Mouse (Mus musculus) urinary bladder, postnatal 10 days (tissue): ENCODE results near the gene Eif4e1b.
A peak's percentile ranks its signal among the peaks of the same experiment; 100 is the strongest.
"Not testable (repeated sequence)": the region's sequence is repeated elsewhere in the genome, so short reads cannot be mapped to it uniquely, and the experiment has no call there.

ENCODE experiments used
- DNase-seq: peaks from one replicate; pipeline ENCODE4 v3.0.0; 2022; ENCODE audit warnings: low spot score

The Eif4e1b gene

DNA sequence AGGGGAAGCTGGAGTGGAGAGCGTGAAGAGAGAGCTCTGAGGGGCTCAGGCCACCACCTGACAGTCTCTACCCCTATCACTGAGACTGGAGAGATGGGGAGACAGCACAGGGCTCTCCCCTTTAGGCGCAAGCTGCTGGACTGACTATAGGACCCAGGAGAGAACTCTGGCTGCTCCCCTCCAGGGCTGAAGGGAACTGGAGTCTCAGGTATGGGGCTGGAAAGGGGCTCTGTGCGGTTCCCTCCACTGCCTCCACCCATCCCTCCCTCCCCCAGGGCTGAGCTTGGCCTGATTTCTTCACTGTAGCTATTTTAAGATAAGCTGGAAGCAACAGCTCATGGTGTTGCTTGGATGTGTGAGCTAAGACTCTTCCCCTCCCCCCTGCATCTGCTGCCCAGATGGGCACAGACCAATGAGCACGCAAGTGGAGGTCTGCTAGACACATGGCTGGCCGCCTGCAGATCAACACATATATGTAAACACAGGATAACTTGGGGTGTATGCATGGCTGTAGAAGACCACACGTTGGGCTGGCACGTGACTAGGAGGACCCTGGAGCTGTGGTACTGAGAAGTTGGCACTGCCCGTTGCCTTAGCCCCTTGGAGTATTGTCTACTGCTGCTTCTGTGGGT is 23.5 kb upstream of the Eif4e1b start:
- no peak for DNase-seq

DNA sequence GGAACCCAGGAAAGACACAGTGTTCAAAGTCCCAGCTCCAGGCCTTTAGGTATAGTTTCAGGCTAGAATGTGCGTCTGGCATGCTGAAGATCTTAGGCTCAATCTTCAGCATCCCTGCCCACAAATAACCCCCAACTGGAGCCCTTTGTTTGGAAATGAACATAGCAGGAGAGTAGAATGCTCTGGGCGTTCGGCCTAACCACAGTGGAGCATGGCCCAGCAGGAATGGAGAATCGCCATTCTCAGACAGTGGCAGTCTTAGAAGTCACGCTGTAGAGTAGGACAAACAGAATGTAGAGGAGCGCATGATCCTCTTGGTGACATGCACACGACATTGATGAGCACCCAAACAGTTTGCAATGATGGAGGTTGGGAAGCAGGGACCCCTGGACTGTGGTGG is 22.9 kb upstream of the Eif4e1b start:
- no peak for DNase-seq

DNA sequence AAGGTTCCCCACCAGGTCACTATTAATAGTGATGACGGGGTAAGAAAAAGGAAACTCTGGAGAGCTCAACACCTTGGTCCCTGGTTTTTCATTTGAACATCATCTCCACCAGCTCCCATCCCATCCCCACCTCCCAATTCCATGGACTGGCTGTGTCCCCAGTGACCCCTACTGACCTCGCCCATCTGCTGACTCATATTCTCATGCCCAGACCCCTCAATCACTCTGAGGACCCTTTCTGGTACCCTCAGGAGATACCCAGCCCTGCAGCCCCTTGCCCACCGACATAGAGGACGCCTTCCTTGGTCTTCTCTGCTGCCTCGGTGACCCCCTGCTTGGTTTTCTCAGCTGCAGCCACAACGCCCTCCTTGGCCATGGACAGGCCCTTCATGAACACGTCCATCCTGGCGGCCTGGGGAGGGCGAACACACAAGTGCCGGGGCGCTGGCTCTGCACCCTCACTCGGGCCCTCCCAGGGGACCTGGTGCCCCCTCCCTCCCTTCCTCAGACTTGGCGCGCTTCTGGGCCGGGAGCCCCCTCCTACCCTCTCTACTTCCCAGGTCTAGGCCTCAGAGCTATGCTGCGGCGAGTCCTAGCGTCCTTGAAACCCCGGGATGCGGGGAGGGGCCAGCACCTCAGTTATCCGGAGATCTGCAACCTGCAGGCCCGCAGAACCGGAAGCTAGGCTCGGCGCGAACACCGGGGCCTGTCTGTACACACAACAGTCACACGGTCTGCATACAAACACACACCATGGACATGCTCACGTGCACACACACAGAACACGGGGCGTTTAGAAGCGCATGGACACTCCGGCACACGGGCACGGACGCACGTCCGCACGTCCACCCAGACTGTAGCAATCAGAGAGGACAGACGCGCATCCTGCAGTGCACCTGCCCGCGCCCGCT is 18.3 kb upstream of the Eif4e1b start:
- DNase-seq: no peak

DNA sequence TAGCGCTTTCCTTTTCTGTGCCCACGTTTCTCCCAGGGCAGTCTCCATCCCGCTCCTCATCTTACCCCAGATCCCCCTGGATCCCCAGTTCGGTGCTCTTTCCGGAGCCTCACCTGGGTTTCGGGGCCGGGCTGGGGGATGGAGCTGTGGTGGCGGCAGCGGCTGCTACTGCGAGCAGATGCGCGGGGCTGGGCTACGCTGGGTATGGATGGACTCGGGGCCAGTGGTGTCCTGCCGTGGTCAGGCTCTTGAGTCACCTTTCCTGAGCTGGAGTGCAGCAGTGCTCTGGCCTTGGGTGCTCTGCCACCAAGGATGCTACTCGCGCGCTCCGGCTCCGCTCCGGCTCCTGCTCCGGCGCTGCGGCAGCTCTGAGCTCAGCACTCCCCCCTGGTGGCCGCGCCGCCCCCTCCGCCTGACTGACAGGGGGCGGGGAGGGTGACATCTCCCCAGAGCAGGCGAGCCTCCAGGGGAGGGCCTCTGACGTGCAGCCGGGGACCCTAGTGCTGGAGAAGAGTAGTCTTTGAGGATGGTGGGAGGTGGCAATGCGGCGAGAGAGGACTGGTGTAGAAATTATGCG is 17.5 kb upstream of the Eif4e1b start, which contains the start of gene Sncb:
Gene Sncb, minus strand, starts transcription at position 404 of the 577 bp plus-strand sequence.
- DNase-seq: no peak

DNA sequence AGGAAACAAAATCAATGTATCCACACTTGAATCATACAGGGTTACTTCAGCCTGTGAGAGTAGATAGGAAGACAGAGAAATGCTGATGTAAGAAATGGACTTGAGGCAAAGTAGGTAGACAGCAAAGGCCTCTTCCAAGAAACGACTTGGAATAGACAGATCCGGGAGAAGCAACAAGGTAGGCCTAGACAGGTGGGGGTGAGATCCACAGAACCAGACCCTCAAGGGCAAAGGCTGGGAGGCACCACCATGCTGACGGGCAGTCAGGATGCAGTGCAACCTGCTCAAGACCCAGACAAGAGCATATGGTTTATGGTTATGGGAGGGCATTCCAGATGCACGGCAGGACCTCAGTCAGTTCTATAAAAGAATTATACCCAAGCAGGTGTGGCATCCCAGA is 16.8 kb upstream of the Eif4e1b start:
- DNase-seq: no peak

DNA sequence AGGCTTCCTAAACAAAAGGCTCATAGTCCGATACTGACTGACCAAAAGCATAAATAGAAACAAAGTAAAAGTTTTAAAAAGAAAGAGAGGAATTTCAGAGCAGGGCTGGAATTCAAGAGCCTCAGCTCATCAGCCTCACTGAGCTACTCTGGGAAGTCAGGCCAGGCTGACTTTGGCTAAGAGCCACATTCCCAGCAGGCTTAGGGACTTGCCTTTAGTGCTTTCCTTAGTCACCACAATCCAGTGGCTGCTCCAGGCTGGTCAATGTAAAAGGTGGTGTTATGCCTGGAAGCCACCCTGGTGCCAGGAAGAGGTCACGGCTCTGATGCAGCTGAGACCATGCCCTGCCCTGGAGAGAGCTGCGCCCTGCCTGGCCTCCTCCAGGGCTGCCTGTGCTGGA is 3.2 kb upstream of the Eif4e1b start:
- DNase-seq: no peak

DNA sequence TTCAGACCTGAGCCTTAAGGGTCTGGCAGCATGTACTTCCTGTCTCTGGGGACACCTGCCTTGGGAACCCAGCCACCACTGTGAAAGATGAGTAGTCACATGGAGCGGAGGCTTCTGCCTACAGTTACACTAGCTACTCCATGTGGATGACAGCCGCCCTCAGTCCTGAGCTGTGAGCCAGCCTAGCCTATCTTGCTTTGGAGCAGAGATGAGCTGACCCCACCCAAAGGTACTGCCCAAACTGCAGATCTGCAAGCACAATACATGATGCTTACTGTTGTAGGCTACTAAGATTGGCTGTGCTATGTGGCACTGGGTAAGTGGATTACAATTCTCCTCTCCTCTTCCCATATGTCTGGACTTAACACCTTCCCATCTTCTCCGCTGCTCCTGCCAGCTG is 2.7 kb upstream of the Eif4e1b start:
- no peak for DNase-seq

DNA sequence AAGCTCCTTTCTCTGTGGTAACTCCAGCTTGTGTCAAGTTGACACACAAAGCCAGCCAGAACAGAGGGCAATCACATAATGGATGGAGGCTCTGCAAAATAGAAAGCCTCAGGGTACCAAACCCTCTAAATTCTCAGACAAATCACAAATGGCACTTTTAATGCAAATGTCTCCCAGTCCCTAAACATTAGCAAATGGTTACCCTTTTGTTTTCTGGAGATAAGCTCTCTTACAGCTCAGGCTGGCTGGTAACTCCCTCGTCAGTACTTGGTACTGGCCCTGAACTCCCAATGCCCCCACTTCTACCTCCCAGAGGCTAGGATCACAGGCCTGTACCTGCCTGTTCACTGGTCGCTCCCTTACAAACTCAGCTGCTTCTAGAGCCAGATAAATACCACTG is 563 bp upstream of the Eif4e1b start:
- no peak for DNase-seq

DNA sequence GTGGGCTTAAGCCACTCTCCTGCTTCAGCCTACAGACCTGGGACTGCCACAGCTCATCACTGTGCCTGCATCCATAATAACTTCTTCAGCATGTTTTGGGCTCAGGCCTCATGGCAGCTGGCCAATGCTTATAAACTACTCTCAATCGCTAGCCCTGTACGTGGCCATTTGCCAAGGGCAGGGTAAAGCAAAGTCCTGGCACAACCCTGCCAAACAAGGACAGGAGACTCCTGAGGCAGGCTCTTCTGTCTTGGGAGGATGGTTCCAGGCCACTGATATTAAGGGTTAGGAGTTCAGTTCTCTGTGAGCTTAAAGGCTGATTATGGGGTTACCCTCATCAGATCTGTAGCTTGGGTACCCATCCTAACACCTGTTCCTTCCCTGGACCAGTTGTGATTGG is 3.8 kb downstream of the Eif4e1b start:
- DNase-seq: not testable (repeated sequence)

DNA sequence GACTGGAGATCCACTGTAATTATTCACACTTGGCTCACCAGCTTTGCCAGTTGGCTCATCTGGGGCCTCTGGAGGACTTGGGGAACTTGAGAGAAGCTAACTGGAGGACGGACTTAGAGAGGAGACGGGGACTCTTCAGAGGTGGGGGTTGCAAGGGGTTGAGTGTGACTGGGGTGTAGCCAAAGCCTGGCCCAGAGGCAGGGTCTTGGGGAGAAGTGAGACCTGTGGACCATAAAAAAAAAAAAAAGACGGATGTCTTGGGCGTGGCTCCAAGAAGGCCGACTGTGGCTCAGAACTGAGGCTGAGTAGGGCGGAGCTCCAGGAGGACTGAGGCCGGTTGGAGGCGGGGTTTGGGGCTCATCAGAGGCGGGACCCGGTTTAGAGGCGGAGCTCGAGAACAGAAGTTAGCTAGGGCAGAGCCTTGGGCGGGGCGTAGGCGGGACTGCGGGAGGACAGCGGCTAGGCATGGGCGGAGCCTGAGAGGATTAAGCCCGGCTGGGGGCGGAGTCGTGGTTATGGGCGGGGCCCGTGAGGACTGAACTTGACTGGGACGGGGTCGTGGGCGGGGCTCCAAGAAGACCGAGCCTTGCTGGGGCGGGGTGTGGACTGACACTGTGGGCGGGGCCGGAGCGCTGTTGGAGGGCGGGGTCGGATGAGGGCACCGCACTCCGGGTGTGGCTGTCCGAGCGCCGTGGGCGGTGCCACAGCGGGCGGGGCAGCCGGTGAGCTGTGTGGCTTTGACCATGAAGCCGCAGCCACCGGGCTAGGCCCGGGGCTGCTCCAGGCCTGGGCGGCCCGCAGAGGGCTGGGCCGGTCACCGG is 5.2 kb downstream of the Eif4e1b start, which contains the start of gene Tspan17:
Gene Tspan17, plus strand, starts transcription at position 638 of the 821 bp plus-strand sequence.
- peak; percentile 93 for DNase-seq

DNA sequence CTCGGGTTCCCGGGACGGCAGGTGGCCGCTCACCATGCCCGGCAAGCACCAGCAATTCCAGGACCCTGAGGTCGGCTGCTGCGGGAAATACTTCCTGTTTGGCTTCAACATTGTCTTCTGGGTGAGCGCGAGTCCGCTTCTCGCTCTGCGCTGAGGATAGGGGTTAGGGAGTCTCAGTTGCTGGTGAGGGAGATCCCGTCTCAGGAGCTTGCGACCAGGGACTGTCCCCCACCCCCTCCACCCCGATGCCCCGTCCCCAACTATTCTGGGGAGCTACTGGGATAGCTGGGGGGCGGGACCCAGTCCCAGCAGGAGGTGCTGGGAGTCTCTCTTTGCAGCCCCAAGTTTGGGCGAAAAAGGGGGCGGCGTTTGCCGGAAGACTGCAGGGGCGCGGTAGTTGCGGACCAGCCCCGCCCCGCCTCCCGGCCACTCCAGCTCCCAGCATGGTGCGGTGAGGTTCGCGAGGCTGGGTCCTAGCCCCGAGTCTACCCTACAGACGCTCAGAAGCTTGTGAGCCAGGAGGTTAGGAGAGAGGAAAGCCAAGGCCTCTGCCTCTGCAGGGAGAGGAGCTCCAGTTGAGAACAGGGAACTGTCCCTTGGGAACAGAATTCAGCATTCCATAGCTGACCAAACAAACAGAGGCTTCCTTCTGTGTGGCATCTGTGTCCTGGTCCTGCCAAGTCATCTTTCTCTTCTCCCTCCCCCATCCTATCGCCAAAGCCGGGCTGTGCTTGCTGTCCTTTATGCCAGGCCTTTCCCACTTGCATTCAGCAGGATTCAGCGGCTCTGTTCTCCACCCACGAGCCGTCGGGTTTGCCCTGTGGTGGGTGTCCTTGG is 6.0 kb downstream of the Eif4e1b start:
- DNase-seq: no peak

DNA sequence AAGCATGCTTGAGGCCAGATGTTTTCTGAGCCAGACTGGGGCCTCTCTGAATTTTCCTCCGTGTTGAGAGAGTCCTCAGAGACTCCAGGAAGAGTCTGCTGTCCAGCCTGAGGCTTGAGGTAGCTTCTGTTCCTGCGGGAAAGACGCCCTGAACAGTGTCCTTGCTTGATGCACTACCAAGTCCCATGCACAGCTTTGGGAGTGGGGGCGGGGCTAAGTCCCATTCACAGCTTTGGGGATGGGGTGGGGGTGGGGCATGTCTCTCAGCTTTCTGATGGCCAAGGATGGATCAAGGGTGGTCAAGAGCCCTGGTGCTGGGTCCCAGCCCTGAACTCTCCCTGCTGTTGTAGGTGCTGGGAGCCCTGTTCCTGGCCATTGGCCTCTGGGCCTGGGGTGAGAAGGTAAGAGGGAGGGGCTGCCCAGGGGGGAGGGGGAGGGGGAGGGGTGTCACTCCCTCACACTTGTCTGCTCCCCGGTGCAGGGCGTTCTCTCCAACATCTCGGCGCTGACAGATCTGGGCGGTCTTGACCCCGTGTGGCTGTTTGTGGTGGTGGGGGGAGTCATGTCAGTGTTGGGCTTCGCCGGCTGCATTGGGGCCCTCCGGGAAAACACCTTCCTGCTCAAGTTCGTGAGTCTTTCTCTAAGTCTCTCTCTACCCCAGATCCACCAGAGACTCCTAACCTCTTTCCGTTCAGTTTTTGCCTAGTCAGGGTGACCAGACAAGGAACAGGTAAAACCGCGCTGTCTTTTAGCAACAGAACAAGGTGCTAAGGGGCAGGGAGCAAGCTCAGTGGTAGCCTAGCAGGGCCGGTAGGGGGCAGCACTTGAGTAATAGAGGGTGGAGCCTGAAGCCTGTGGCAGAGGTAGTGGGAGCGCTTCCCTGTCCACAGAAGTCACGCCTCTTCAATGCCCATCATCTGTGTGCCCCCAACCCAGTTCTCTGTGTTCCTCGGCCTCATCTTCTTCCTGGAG is 8.7 kb downstream of the Eif4e1b start:
- DNase-seq: no peak

DNA sequence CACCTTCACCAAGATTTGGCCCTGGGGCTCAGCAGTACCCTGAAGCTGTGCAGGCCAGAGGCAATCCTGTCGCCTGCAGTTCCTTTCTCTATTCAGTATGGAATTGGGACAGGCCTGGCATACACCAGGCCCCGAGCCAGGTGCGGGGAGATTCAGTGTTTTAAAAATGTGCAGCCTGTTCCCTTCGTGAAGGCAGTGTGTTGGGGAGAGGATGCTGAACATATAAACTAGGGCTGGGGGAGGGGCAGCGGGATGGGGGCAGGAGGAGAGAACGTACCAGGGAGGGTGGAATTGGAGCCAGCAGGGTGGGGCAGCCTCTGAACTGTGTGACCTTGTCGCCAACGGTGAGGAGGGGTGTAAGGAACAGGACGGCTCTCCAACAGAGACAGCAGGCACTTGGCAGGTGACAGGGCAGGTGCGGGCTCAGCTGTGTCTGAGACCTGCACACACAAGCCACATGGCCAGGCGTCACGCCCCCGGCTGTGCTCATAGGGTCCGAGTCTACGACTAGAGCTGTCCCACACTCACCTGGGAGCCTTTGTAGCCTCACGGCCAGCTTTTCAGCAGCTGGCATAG is 10.3 kb downstream of the Eif4e1b start:
- no peak for DNase-seq

DNA sequence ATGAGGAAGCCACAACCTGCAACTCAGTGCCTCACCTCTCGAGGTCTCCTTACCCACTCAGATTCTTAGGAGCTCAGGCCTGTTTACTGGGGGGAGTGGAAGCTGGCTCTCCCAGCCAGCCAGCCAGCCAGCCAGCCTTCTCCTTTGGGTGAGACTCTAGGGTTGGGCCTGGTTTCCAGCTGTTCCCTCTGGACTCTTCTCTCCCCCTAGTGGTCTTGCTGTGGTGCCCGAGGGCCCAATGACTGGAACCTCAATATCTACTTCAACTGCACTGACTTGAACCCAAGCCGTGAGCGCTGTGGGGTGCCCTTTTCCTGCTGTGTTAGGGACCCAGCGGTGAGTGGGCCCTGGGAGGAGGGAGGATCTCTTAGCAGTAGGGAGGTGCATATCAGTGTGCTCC is 11.0 kb downstream of the Eif4e1b start:
- DNase-seq: no peak

DNA sequence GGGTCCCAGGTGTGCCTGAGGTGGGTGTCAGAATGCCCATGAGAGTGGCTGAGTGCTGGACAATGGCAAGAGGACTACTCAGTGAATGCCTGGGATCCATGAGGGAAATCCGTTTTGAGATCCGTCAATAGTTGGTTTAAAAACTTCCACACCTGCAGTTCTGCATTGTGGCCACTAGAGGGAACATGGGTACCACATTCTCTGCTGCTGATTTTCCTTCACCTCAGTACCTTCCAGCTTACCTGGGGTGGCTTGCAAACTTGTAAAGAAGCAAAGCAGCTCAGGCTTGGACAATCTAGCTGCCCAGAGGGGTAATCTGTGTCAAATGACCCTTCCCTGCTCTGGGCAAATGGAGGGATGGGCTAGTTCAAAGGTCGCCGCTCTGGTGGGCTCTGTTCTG is 13.6 kb downstream of the Eif4e1b start:
- DNase-seq: no peak

DNA sequence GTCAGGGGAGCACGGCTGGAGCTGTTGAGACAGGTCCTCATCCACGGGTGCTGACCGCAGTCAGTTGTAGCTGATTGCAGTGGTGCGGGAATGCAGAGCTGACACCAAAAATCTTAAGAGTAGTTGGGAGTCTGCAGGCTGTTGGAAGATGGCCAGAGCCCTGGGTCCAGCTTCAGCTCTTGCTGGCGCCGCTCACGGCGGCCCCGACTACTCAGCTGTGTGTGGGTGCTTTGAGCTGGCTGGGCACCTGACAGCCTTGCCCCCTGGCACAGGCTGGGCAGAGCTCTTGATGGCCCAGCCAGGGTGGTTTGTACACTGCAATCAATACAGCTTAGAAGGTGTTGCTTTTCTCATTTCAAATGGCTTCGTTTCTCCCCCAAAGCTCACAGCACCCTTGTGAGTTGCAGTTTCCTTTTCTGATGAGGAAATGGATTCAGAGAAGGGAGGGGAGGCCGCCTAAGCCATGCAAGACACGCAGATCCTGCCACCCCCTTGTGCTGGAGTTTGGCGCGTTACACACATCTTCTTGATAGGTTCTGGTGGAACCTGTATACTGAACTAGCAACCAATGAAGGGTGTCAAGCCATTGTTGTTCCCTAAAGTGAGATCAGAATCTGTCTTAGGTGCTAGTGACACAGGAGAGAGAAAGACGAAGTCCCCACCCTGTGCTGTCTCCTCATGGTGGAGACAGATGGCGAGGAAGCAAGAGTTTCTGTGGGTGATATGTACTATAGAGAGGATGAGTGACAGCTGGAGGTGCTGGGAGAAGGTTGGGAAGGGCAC is 14.3 kb downstream of the Eif4e1b start:
- DNase-seq: no peak

DNA sequence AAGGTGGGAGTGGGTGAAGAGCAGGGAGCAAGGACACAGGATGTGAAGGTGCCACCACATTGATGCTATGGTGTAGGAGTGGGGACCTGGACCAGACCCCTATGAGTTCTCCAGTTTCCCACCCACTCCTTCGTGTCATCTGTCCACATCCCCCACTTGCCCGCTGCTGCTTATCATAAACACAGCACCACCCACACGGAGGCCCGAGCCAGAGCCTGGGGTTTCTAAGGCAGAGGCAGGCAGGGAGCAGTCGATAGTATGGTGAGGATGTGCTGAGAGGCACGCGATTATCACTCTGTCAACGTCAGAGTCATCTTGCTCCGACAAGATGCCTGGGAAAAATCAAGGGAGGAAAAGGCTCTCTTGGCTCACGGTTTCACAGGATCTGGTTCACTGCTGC is 14.9 kb downstream of the Eif4e1b start:
- DNase-seq: no peak

DNA sequence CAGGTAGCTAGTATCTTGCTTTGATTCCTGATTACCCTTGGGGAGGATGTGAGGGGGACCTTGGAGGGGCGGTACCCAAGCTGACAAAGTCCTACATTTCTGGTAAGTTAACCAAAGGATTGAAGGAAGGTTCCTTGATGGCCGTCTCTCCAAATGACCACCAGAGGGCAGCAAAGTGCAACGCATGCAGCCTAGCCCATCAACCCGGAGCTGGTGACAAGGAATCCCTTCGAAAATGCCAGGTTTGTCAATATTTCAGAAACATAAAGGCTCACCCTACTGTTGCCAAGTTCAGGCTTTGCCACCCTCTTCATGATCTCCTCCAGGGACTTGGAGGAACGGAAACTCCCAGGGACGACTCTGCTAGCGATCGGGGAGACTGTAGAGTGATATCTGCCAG is 15.9 kb downstream of the Eif4e1b start:
- no peak for DNase-seq

DNA sequence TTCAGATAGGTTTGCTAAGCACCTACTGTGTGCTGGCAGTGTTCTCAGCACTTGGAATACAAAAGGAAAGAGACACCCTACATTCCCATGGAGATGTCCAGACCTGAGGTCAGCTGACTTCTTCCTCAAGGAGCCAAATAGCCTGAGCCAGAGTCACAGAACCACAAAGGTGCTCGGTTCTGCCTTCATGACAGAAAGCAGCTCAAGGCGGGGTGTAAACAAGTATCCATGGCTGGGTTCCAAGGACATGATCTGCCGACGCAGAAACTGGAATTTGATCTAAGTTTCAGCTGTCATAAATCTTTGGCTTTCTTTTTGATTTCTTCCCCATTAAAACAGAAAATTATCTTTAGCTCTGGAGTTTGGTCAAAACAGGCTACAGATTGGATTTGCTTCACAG is 16.4 kb downstream of the Eif4e1b start:
- no peak for DNase-seq
